Mouse (Mus musculus): ENCODE measurements at regions not wholly inside any gene's neighbourhood (a gene's known extent, or its start where the extent isn't known, plus 50 kb on each side); places are given as distances from the start of the nearest gene placed in this dataset.

DNA sequence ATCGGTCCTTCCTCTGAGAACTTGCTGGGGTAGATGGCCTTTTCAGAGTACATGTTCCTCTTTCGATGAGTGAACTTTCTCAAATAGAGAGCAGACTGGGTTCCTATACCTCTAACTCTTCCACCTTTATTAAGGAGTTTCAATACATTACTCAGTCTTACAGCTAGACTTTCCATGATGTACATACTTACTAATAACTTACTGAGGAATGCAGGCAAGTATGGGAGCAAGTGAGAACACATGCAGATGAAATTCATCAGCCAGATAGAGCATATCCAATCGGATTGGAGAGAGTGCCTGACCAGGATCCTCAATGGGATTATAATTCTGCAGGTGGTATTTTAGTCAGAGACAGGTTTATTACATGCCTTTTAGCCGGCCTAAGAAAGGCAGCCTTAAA lies 292.2 kb upstream of the Large1 start:
- WGBS, result 82% methylated on average over 4 of the region's 4 CpGs
- H3K4me2 ChIP-seq (replicated peaks; ENCODE audit: low read depth), result no peak overlapping the region
- TF ChIP-seq CTCF (IDR thresholded peaks at IDR 0.05; ENCODE audit: low read depth), result no peak
- no peak for TF ChIP-seq EP300 (optimal IDR thresholded peaks at IDR 0.05)
- ATAC-seq (ENCODE audit: low FRiP score, low TSS enrichment), result no peak
- H3K27ac ChIP-seq (replicated peaks), result no peak overlapping the region
- no peaks in the 10 kb centered on the region for H3K27me3 ChIP-seq (ENCODE audit: control insufficient read depth, insufficient read depth, low read length)
- H3K4me1 ChIP-seq (replicated peaks; ENCODE audit: control insufficient read depth, insufficient read depth), result no peaks in the 10 kb centered on the region
- no peaks in the 10 kb centered on the region for H3K9me3 ChIP-seq (ENCODE audit: control insufficient read depth, low read length)
- no peak for DNase-seq (ENCODE audit: low spot score)
- no peaks in the 10 kb centered on the region for H3K36me3 ChIP-seq (ENCODE audit: control insufficient read depth, insufficient read depth, low read length)
- H3K4me3 ChIP-seq (ENCODE audit: low read depth, low read length), result no peak overlapping the region
- no peak overlapping the region for H3K9ac ChIP-seq (ENCODE audit: low read length)

DNA sequence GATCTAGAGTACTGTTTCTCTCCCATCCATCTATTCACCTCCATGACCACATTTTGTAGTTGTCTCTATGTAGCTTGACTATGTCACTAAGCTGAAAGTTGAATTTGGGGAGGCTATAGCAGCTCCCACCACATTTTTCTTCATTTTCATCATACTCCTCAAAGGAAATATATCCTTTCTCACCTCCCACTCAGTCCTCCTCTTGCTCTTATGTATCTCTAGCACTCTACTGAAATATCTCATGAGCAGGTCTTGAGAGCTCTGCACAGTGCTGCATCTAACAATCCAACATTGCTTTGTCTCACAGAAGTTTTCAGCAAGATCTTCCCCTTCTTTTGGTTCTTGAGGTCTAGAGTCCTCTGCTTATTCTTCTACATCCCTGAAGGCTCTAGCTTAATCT lies 273.5 kb upstream of the Large1 start:
- no peaks in the 10 kb centered on the region for H3K27me3 ChIP-seq (ENCODE audit: control insufficient read depth, insufficient read depth, low read length)
- DNase-seq (ENCODE audit: low spot score) (no peak), ATAC-seq (ENCODE audit: low FRiP score, low TSS enrichment) (no peak)
- no peaks in the 10 kb centered on the region for H3K9me3 ChIP-seq (ENCODE audit: control insufficient read depth, low read length)
- H3K36me3 ChIP-seq (ENCODE audit: control insufficient read depth, insufficient read depth, low read length), result no peaks in the 10 kb centered on the region
- H3K9ac ChIP-seq (ENCODE audit: low read length), result no peak overlapping the region
- H3K27ac ChIP-seq (replicated peaks), result no peak overlapping the region
- TF ChIP-seq CTCF (IDR thresholded peaks at IDR 0.05; ENCODE audit: low read depth) (no peak), EP300 (optimal IDR thresholded peaks at IDR 0.05) (no peak)
- no peak overlapping the region for H3K4me2 ChIP-seq (replicated peaks; ENCODE audit: low read depth)
- H3K4me1 ChIP-seq (replicated peaks; ENCODE audit: control insufficient read depth, insufficient read depth), result no peaks in the 10 kb centered on the region
- H3K4me3 ChIP-seq (ENCODE audit: low read depth, low read length), result no peak overlapping the region

DNA sequence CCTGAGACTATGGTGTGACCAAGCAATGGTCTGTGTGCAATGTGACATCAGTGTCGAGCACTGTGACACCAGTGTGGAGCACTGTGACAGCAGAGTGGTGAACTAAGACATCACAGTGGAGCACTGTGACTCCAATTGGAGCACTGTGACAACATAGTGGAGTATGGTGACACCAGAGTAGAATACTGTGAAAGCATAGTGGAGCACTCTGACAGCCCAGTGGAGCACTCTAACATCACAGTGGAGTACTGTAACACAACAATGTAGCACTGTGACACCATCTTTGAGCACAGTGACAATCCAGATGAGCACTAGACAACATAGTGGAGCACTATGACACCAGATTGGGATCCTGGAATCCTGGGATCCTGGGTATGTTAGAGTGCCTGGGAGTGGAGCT lies 265.6 kb upstream of the Large1 start:
- no peak overlapping the region for H3K4me2 ChIP-seq (replicated peaks; ENCODE audit: low read depth)
- no peaks in the 10 kb centered on the region for H3K9me3 ChIP-seq (ENCODE audit: control insufficient read depth, low read length)
- ATAC-seq (ENCODE audit: low FRiP score, low TSS enrichment), result peak; percentile 74
- H3K27me3 ChIP-seq (ENCODE audit: control insufficient read depth, insufficient read depth, low read length), result no peaks in the 10 kb centered on the region
- H3K36me3 ChIP-seq (ENCODE audit: control insufficient read depth, insufficient read depth, low read length), result no peaks in the 10 kb centered on the region
- TF ChIP-seq EP300 (optimal IDR thresholded peaks at IDR 0.05), result no peak
- TF ChIP-seq CTCF (IDR thresholded peaks at IDR 0.05; ENCODE audit: low read depth), result no peak
- no peak for DNase-seq (ENCODE audit: low spot score)
- H3K4me3 ChIP-seq (ENCODE audit: low read depth, low read length), result no peak overlapping the region
- H3K27ac ChIP-seq (replicated peaks), result no peak overlapping the region
- whole genome bisulfite sequencing, result 86% methylated on average over 1 of the region's 1 CpGs
- no peak overlapping the region for H3K9ac ChIP-seq (ENCODE audit: low read length)
- no peaks in the 10 kb centered on the region for H3K4me1 ChIP-seq (replicated peaks; ENCODE audit: control insufficient read depth, insufficient read depth)

DNA sequence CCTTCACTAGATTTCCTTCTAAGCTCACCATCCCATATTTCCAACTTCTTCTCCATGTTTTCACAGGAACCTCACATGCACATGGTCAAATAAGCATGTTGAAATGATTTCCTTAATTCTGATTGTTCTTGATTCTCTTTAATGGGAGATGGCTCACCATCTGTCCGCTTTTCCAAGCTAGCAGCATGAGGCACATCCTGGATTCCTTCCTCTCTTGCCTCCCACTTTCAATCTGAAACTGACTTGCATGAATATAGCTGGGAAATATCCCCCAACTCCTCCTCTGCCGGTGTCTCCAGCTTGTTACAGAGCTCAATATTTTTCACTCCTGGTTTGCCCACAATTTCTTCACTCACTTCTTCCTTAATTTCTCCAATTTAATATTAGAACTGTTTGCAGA lies 261.3 kb upstream of the Large1 start:
- no peak for TF ChIP-seq CTCF (IDR thresholded peaks at IDR 0.05; ENCODE audit: low read depth)
- no peak for TF ChIP-seq EP300 (optimal IDR thresholded peaks at IDR 0.05)
- H3K36me3 ChIP-seq (ENCODE audit: control insufficient read depth, insufficient read depth, low read length), result no peaks in the 10 kb centered on the region
- DNase-seq (ENCODE audit: low spot score) (no peak), ATAC-seq (ENCODE audit: low FRiP score, low TSS enrichment) (no peak)
- no peak overlapping the region for H3K4me3 ChIP-seq (ENCODE audit: low read depth, low read length)
- no peaks in the 10 kb centered on the region for H3K27me3 ChIP-seq (ENCODE audit: control insufficient read depth, insufficient read depth, low read length)
- no peaks in the 10 kb centered on the region for H3K4me1 ChIP-seq (replicated peaks; ENCODE audit: control insufficient read depth, insufficient read depth)
- no peak overlapping the region for H3K4me2 ChIP-seq (replicated peaks; ENCODE audit: low read depth)
- WGBS, result 76% methylated on average over 2 of the region's 2 CpGs
- no peak overlapping the region for H3K27ac ChIP-seq (replicated peaks)
- H3K9me3 ChIP-seq (ENCODE audit: control insufficient read depth, low read length), result no peaks in the 10 kb centered on the region
- no peak overlapping the region for H3K9ac ChIP-seq (ENCODE audit: low read length)

DNA sequence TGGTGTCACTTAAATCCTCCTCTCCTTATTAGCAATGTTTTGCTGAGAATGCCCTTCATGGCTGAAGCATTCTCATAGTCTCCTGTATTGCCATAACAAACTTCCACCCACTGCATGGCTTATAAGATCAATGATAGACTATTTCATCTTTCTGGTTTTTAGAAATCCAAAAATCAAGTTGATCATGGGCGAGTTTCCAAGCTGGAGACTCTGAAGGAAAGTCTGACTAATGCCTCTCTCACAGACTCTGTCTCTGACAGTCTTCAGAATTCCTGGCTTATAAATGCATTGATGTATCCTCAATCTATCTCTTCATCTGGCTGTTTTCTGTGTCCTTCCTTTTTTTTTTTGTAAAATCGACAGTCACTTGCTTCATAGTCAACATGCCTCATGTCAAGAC lies 260.8 kb upstream of the Large1 start:
- no peaks in the 10 kb centered on the region for H3K4me1 ChIP-seq (replicated peaks; ENCODE audit: control insufficient read depth, insufficient read depth)
- 62% methylated on average over 2 of the region's 2 CpGs for WGBS
- no peaks in the 10 kb centered on the region for H3K36me3 ChIP-seq (ENCODE audit: control insufficient read depth, insufficient read depth, low read length)
- H3K9me3 ChIP-seq (ENCODE audit: control insufficient read depth, low read length), result no peaks in the 10 kb centered on the region
- H3K4me2 ChIP-seq (replicated peaks; ENCODE audit: low read depth), result no peak overlapping the region
- H3K4me3 ChIP-seq (ENCODE audit: low read depth, low read length), result no peak overlapping the region
- ATAC-seq (ENCODE audit: low FRiP score, low TSS enrichment), result no peak
- DNase-seq (ENCODE audit: low spot score), result no peak
- H3K27ac ChIP-seq (replicated peaks), result no peak overlapping the region
- TF ChIP-seq CTCF (IDR thresholded peaks at IDR 0.05; ENCODE audit: low read depth) (no peak), EP300 (optimal IDR thresholded peaks at IDR 0.05) (no peak)
- no peak overlapping the region for H3K9ac ChIP-seq (ENCODE audit: low read length)
- H3K27me3 ChIP-seq (ENCODE audit: control insufficient read depth, insufficient read depth, low read length), result no peaks in the 10 kb centered on the region

DNA sequence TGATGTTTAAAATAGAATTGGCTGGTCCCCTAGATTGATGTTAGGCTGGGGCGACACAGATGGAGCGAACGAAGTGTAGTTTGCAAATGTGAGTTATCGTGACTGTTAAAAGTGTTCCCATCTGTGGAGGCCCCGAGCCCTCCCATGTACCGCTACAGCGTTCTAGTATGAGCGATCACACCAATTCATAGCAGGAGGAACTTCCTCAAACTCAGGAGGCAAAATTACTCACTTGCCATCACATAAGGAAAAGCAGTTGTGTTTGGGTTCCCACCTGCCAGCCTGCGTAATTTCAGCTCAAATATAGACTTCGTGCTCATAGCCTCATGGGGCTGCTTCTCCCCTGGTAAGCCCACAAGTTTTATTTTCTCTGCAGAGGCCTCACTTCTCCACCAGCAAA lies 258.2 kb upstream of the Large1 start:
- no peak overlapping the region for H3K27ac ChIP-seq (replicated peaks)
- H3K36me3 ChIP-seq (ENCODE audit: control insufficient read depth, insufficient read depth, low read length), result no peaks in the 10 kb centered on the region
- no peaks in the 10 kb centered on the region for H3K27me3 ChIP-seq (ENCODE audit: control insufficient read depth, insufficient read depth, low read length)
- no peaks in the 10 kb centered on the region for H3K4me1 ChIP-seq (replicated peaks; ENCODE audit: control insufficient read depth, insufficient read depth)
- H3K9ac ChIP-seq (ENCODE audit: low read length), result no peak overlapping the region
- TF ChIP-seq EP300 (optimal IDR thresholded peaks at IDR 0.05), result no peak
- TF ChIP-seq CTCF (IDR thresholded peaks at IDR 0.05; ENCODE audit: low read depth), result no peak
- no peak overlapping the region for H3K4me2 ChIP-seq (replicated peaks; ENCODE audit: low read depth)
- ATAC-seq (ENCODE audit: low FRiP score, low TSS enrichment) (no peak), DNase-seq (ENCODE audit: low spot score) (no peak)
- H3K4me3 ChIP-seq (ENCODE audit: low read depth, low read length), result no peak overlapping the region
- no peaks in the 10 kb centered on the region for H3K9me3 ChIP-seq (ENCODE audit: control insufficient read depth, low read length)
- 86% methylated on average over 10 of the region's 10 CpGs for WGBS
